Mouse (Mus musculus) stomach, postnatal 0 days (tissue): Measurements from ENCODE around the gene Gyg. TPM values are rescaled to one million over a fixed set of nuclear protein-coding genes. Genes with fewer than 3 reads are reported as not detected.

Experiments
- ATAC-seq: fragments of 200-750 bp; cut with Nextera tagmentation; 2 replicates; pipeline ENCODE4 v1.8.0; 2017; ENCODE audit not compliant: low FRiP score, low TSS enrichment
- DNase-seq: peaks from one replicate; pipeline ENCODE4 v3.0.0-alpha.2; 2016; ENCODE audit warnings: low spot score
- H3K27ac ChIP-seq: fragments of 300-500 bp; sonication (generic); replicated peaks from 2 replicates; pipeline ENCODE4 v1.5.1; 2014; ENCODE audit warnings: mild to moderate bottlenecking, control low read depth
- H3K27me3 ChIP-seq: fragments of 300-500 bp; sonication (generic); 2 replicates; pipeline ENCODE4 v1.6.1; 2014; ENCODE audit warnings: low read length; ENCODE audit not compliant: control insufficient read depth, insufficient read depth
- H3K36me3 ChIP-seq: fragments of 300-500 bp; sonication (generic); 2 replicates; pipeline ENCODE4 v1.6.1; 2014; ENCODE audit warnings: low read length, mixed read lengths; ENCODE audit not compliant: control insufficient read depth, insufficient read depth
- H3K4me1 ChIP-seq: fragments of 300-500 bp; sonication (generic); replicated peaks from 2 replicates; pipeline ENCODE4 v1.6.1; 2014; ENCODE audit warnings: antibody characterized with exemption; ENCODE audit not compliant: control insufficient read depth, insufficient read depth
- H3K4me2 ChIP-seq: fragments of 300-500 bp; sonication (generic); replicated peaks from 2 replicates; pipeline ENCODE4 v1.6.1; 2014; ENCODE audit warnings: low read depth, mild to moderate bottlenecking, control low read depth, moderate library complexity
- H3K4me3 ChIP-seq: fragments of 300-500 bp; sonication (generic); 2 replicates; pipeline ENCODE4 v1.5.1; 2014; ENCODE audit warnings: low read depth, low read length, control low read depth
- H3K9ac ChIP-seq: fragments of 300-500 bp; sonication (generic); 2 replicates; pipeline ENCODE4 v1.6.1; 2014; ENCODE audit warnings: mild to moderate bottlenecking, low read length, control low read depth, mixed read lengths
- H3K9me3 ChIP-seq: fragments of 300-500 bp; sonication (generic); 2 replicates; pipeline ENCODE4 v1.6.1; 2016; ENCODE audit warnings: low read length; ENCODE audit not compliant: control insufficient read depth
- CTCF ChIP-seq: IDR thresholded peaks from 2 replicates; pipeline ENCODE4 v1.5.1; 2016; ENCODE audit warnings: antibody characterized with exemption, low read depth, mild to moderate bottlenecking, moderate library complexity
- EP300 ChIP-seq: optimal IDR thresholded peaks from 2 replicates; pipeline ENCODE3; 2016; ENCODE audit warnings: antibody characterized with exemption
- WGBS: fragments of 180-500 bp; shearing (Covaris S2); extraction: QIAGEN DNeasy Blood & Tissue Kit; methylation state at CpG from one replicate; pipeline ENCODE4 v1.1.7; 2014; 5-methylcytosine and 5-hydroxymethylcytosine counted together
- polyA plus RNA-seq: library from polyadenylated mRNA; unstranded; fragments of >200 nt; fragmentation: Nextera tagmentation; extraction: Ambion mirVana; gene quantifications from 2 replicates; pipeline ENCODE4 v1.2.1, GENCODE M21; 2015

Gene Gyg
- polyA plus RNA-seq, 1 experiment from 2014 or later = 28.5 TPM

GRCm38 (mm10) chr3:20144401-20144800 is 10.7 kb downstream of the Gyg start:
- Histone ChIP-seq H3K9ac (no peak overlapping the region), H3K36me3 (no peaks in the 10 kb centered on the region), H3K4me2 (no peak overlapping the region), H3K27ac (no peak overlapping the region), H3K4me3 (no peak overlapping the region), H3K27me3 (no peaks in the 10 kb centered on the region), H3K4me1 (no peaks in the 10 kb centered on the region), H3K9me3 (no peaks in the 10 kb centered on the region)
- 25% methylated on average over 2 of the region's 2 CpGs for WGBS
- DNase-seq (no peak), ATAC-seq (no peak)
- no peak for TF ChIP-seq CTCF
- TF ChIP-seq EP300 = no peak

GRCm38 (mm10) chr3:20143726-20144125 is 11.4 kb downstream of the Gyg start:
- no peak overlapping the region for H3K9ac ChIP-seq
- no peaks in the 10 kb centered on the region for H3K9me3 ChIP-seq
- H3K27ac ChIP-seq = no peak overlapping the region
- no peak overlapping the region for H3K4me3 ChIP-seq
- 77% methylated on average over 3 of the region's 3 CpGs for WGBS
- H3K27me3 ChIP-seq = no peaks in the 10 kb centered on the region
- DNase-seq (no peak), ATAC-seq (no peak)
- H3K36me3 ChIP-seq = no peaks in the 10 kb centered on the region
- TF ChIP-seq EP300 (no peak), CTCF (no peak)
- no peak overlapping the region for H3K4me2 ChIP-seq
- H3K4me1 ChIP-seq = no peaks in the 10 kb centered on the region

GRCm38 (mm10) chr3:20142576-20142975 is 12.5 kb downstream of the Gyg start:
- H3K4me2 ChIP-seq = no peak overlapping the region
- TF ChIP-seq CTCF (no peak), EP300 (no peak)
- ATAC-seq (no peak), DNase-seq (no peak)
- no peaks in the 10 kb centered on the region for H3K27me3 ChIP-seq
- WGBS = 75% methylated on average over 3 of the region's 3 CpGs
- H3K9ac ChIP-seq = no peak overlapping the region
- H3K36me3 ChIP-seq = no peaks in the 10 kb centered on the region
- no peak overlapping the region for H3K4me3 ChIP-seq
- no peak overlapping the region for H3K27ac ChIP-seq
- no peaks in the 10 kb centered on the region for H3K9me3 ChIP-seq
- H3K4me1 ChIP-seq = no peaks in the 10 kb centered on the region

- 86% methylated on average over 2 of the region's 2 CpGs for WGBS
- Histone ChIP-seq H3K9ac (no peak overlapping the region), H3K4me3 (no peak overlapping the region), H3K4me2 (no peak overlapping the region), H3K27ac (no peak overlapping the region), H3K36me3 (no peaks in the 10 kb centered on the region), H3K4me1 (no peaks in the 10 kb centered on the region), H3K9me3 (no peaks in the 10 kb centered on the region), H3K27me3 (no peaks in the 10 kb centered on the region)
- ATAC-seq = no peak
- no peak for TF ChIP-seq EP300
- TF ChIP-seq CTCF = no peak
- DNase-seq = no peak
Observed at GRCm38 (mm10) chr3:20142101-20142500, 13.0 kb downstream of the Gyg start.

- no peaks in the 10 kb centered on the region for H3K9me3 ChIP-seq
- H3K4me1 ChIP-seq = no peaks in the 10 kb centered on the region
- no peaks in the 10 kb centered on the region for H3K36me3 ChIP-seq
- no peak overlapping the region for H3K27ac ChIP-seq
- 50% methylated on average over 1 of the region's 1 CpGs for WGBS
- H3K9ac ChIP-seq = no peak overlapping the region
- no peak overlapping the region for H3K4me3 ChIP-seq
- ATAC-seq (no peak), DNase-seq (no peak)
- H3K4me2 ChIP-seq = no peak overlapping the region
- no peaks in the 10 kb centered on the region for H3K27me3 ChIP-seq
- TF ChIP-seq CTCF = no peak
- no peak for TF ChIP-seq EP300
Observed at GRCm38 (mm10) chr3:20141679-20142078, 13.4 kb downstream of the Gyg start.

- Histone ChIP-seq H3K36me3 (no peaks in the 10 kb centered on the region), H3K27ac (no peak overlapping the region), H3K9me3 (no peaks in the 10 kb centered on the region), H3K9ac (no peak overlapping the region), H3K4me1 (no peaks in the 10 kb centered on the region), H3K27me3 (no peaks in the 10 kb centered on the region), H3K4me3 (no peak overlapping the region), H3K4me2 (no peak overlapping the region)
- ATAC-seq = no peak
- DNase-seq = no peak
- TF ChIP-seq CTCF (no peak), EP300 (no peak)
Observed at GRCm38 (mm10) chr3:20141240-20141639, 13.9 kb downstream of the Gyg start.
